Mouse (Mus musculus): ENCODE results near the gene Gca. TPM values are rescaled to one million over a fixed set of nuclear protein-coding genes. Genes with fewer than 3 reads are reported as not detected.

Gene Gca
- total RNA-seq, 2 experiments from 2014 or later: 8.9 to 9.9 TPM

Other genes starting within 250 kb of the Gca start
- 1 to 10 TPM in 1 of 2 experiments, under 1 TPM in 1; 0.41 to 1.5 TPM for gene Gcg, start 180.6 kb upstream of the Gca start, total RNA-seq (2021)
- 1 to 10 TPM; 2.6 to 4.0 TPM for gene Fap, start 90.2 kb upstream of the Gca start, total RNA-seq (2021)
- gene Ifih1, start 18.0 kb upstream of the Gca start, total RNA-seq (2021): 1 to 10 TPM; 3.1 to 3.5 TPM

Data from left cerebral cortex, postnatal 10 days (tissue).